ENCODE assay signal across 9 mouse cellular contexts in genomic region chr12:98573317-98574270, GRCm38 (mm10). TPM values are rescaled to one million over a fixed set of nuclear protein-coding genes. Genes with fewer than 3 reads are reported as not detected.
DNase-seq lines count a peak whose midpoint lies in the region; ATAC-seq lines count a peak whose summit lies in the region.
"Had no signal": no experiment of that assay in that cellular context is flagged by ENCODE, and none has a peak within 500 bp of the region (broad histone marks: within the 10 kb centered on the region; RNA-seq: fewer than 3 reads in every experiment).

No protein-coding gene starts in this region.

- H3K9me3 ChIP-seq in embryonic facial prominence, embryonic 15.5 days (replicated peaks): no peaks in the 10 kb centered on the region
- H3K9me3 ChIP-seq in midbrain, embryonic 10.5 days (replicated peaks): no peaks in the 10 kb centered on the region

- H3K9ac ChIP-seq in embryonic facial prominence, embryonic 15.5 days: no peak overlapping the region

- peak overlapping the region; percentile 56 for H3K4me3 ChIP-seq in embryonic facial prominence, embryonic 15.5 days (replicated peaks)
- H3K4me3 ChIP-seq in midbrain, embryonic 10.5 days: peak overlapping the region; percentile 69

- no peak overlapping the region for H3K27ac ChIP-seq in embryonic facial prominence, embryonic 15.5 days (replicated peaks)
- peak overlapping the region; percentile 96 for H3K27ac ChIP-seq in midbrain, embryonic 10.5 days (replicated peaks)

- ATAC-seq in embryonic facial prominence, embryonic 15.5 days (ENCODE audit: insufficient number of reproducible peaks, low FRiP score, low TSS enrichment, low read depth): peak; percentile 68; the same call in 1 of the 2 replicates
- ATAC-seq in granulocyte monocyte progenitor cell, adult 5-6 weeks (replicated peaks; ENCODE audit: poor library complexity, severe bottlenecking): no peak

- no peaks in the 10 kb centered on the region for H3K36me3 ChIP-seq in embryonic facial prominence, embryonic 15.5 days
- H3K36me3 ChIP-seq in midbrain, embryonic 10.5 days: no peaks in the 10 kb centered on the region; the same call in 1 of the 2 replicates

- H3K27me3 ChIP-seq in embryonic facial prominence, embryonic 15.5 days: peaks cover 79% of the 10 kb centered on the region
- H3K27me3 ChIP-seq in midbrain, embryonic 10.5 days (ENCODE audit: low read depth, poor library complexity, severe bottlenecking): peaks cover 58% of the 10 kb centered on the region

- intact Hi-C loops in gastrocnemius, postnatal 36 days (cut with DNase I): no loop called here

- WGBS in embryonic facial prominence, embryonic 15.5 days: 15% methylated on average over 25 of the region's 25 CpGs
- WGBS in midbrain, embryonic 10.5 days: 13% methylated on average over 25 of the region's 25 CpGs

- peaks cover 23% of the 10 kb centered on the region for H3K4me1 ChIP-seq in embryonic facial prominence, embryonic 15.5 days
- peaks cover 87% of the 10 kb centered on the region for H3K4me1 ChIP-seq in midbrain, embryonic 10.5 days

- H3K4me2 ChIP-seq in embryonic facial prominence, embryonic 15.5 days (replicated peaks): peak overlapping the region; percentile 99

- peak; percentile 6 for DNase-seq in adrenal gland, postnatal 25 days
- DNase-seq in adrenal gland, adult 18-20 months (ENCODE audit: low spot score in 2 of 2): no peak
- DNase-seq in R1 (ENCODE audit: low read depth, low spot score): peak; percentile 18
- peak; percentile 84 for DNase-seq in layer of hippocampus, adult 11-12 months (ENCODE audit: low spot score)
- DNase-seq in midbrain, embryonic 10.5 days (ENCODE audit: low spot score): peak; percentile 49
- no peak for DNase-seq in gastrocnemius, postnatal 36 days

RNA-seq across cellular contexts. Expression of gene Kcnk10, which starts 4.5 kb away (rescaled TPM):
- total RNA-seq in adrenal gland, postnatal 25 days (2021): not detected in 2 replicates
- total RNA-seq in adrenal gland, adult 18-20 months (2021): under 1 TPM in 1 of 2 experiments, not detected in 1; 0.16 TPM
- polyA plus RNA-seq in embryonic facial prominence, embryonic 15.5 days (2015; fragmentation: Nextera tagmentation; extraction: Ambion mirVana): 1.3 and 1.7 TPM in 2 replicates
- 17.7 and 33.2 TPM in 2 replicates for polyA plus RNA-seq in midbrain, embryonic 10.5 days (2016; fragmentation: Nextera tagmentation; extraction: Ambion mirVana)
- total RNA-seq in granulocyte monocyte progenitor cell, adult 5-6 weeks (2014; fragmentation: Nextera tagmentation): not detected in 2 replicates
- not detected in 2 replicates for total RNA-seq in granulocyte monocyte progenitor cell, adult 5-6 weeks (2017)
- total RNA-seq in gastrocnemius, postnatal 36 days (2021): not detected
- polyA plus RNA-seq: C2C12 had no signal

RNA-seq across cellular contexts. Expression of gene Spata7, which starts 54.4 kb away (rescaled TPM):
- total RNA-seq in adrenal gland, postnatal 25 days (2021): 11.9 and 13.7 TPM in 2 replicates
- 1 to 10 TPM; 7.6 to 7.8 TPM for total RNA-seq in adrenal gland, adult 18-20 months (2021)
- polyA plus RNA-seq in embryonic facial prominence, embryonic 15.5 days (2015; fragmentation: Nextera tagmentation; extraction: Ambion mirVana): 14.1 and 15.0 TPM in 2 replicates
- polyA plus RNA-seq in midbrain, embryonic 10.5 days (2016; fragmentation: Nextera tagmentation; extraction: Ambion mirVana): 19.5 and 21.6 TPM in 2 replicates
- 5.4 and 11.1 TPM in 2 replicates for total RNA-seq in granulocyte monocyte progenitor cell, adult 5-6 weeks (2014; fragmentation: Nextera tagmentation)
- total RNA-seq in granulocyte monocyte progenitor cell, adult 5-6 weeks (2017): 9.1 and 9.6 TPM in 2 replicates
- total RNA-seq in gastrocnemius, postnatal 36 days (2021): 1 to 10 TPM; 2.3 to 4.1 TPM

Comparison
In these comparisons a context has a peak if more than half of its experiments do, and no peak if none do; other contexts are left out.
1. DNase-seq: peak in adrenal gland, postnatal 25 days (single experiment), R1 (single experiment), layer of hippocampus, adult 11-12 months (single experiment) and midbrain, embryonic 10.5 days (single experiment); none in adrenal gland, adult 18-20 months (0 of 2) and gastrocnemius, postnatal 36 days (0 of 2).